Mouse (Mus musculus): ENCODE measurements around the gene Skiv2l. TPM values are rescaled to one million over a fixed set of nuclear protein-coding genes. Genes with fewer than 3 reads are reported as not detected.

Gene Skiv2l
- 143 TPM for polyA plus RNA-seq (2017; shearing (Covaris generic))

GRCm38 (mm10) chr17:34849722-34850516 is at the start of gene Skiv2l, which contains the start of gene Nelfe:
TSS of gene Skiv2l (minus strand) at chr17:34850210.
TSS of gene Nelfe (plus strand) at chr17:34850391.

GRCm38 (mm10) chr17:34898160-34898586 is 48.2 kb upstream of the Skiv2l start, which contains the start of the genes C2 and Ehmt2:
TSS of gene C2 (minus strand) at chr17:34898265.
TSS of gene Ehmt2 (plus strand) at chr17:34898469.

GRCm38 (mm10) chr17:34881683-34882310 is 31.8 kb upstream of the Skiv2l start, which contains the start of gene Gm20547:
TSS of gene Gm20547 (minus strand) at chr17:34882042.

GRCm38 (mm10) chr17:34879336-34879879 is 29.4 kb upstream of the Skiv2l start, which contains the start of gene Zbtb12:
TSS of gene Zbtb12 (plus strand) at chr17:34879483.

GRCm38 (mm10) chr17:34862416-34863081 is 12.5 kb upstream of the Skiv2l start, which contains the start of gene Cfb:
TSS of gene Cfb (minus strand) at chr17:34862518.

GRCm38 (mm10) chr17:34836856-34837221 is 13.2 kb downstream of the Skiv2l start, which contains the start of the genes Stk19 and Dxo:
TSS of gene Stk19 (minus strand) at chr17:34836945.
TSS of gene Dxo (plus strand) at chr17:34837019.

GRCm38 (mm10) chr17:34804301-34804700 is 45.7 kb downstream of the Skiv2l start, which contains the start of gene Cyp21a1:
TSS of gene Cyp21a1 (minus strand) at chr17:34804561.

Other genes starting within 250 kb of the Skiv2l start
- gene Rnf5, start 246.5 kb downstream of the Skiv2l start, polyA plus RNA-seq (2017; shearing (Covaris generic)) = 114 TPM
- gene Agpat1, start 245.9 kb downstream of the Skiv2l start, polyA plus RNA-seq (2017; shearing (Covaris generic)) = 25.7 TPM
- 3.9 TPM for gene Egfl8, start 234.2 kb downstream of the Skiv2l start, polyA plus RNA-seq (2017; shearing (Covaris generic))
- 26.8 TPM for gene Ppt2, start 221.7 kb downstream of the Skiv2l start, polyA plus RNA-seq (2017; shearing (Covaris generic))
- 2.9 TPM for gene Prrt1, start 220.7 kb downstream of the Skiv2l start, polyA plus RNA-seq (2017; shearing (Covaris generic))
- 6.2 TPM for gene Fkbpl, start 205.4 kb downstream of the Skiv2l start, polyA plus RNA-seq (2017; shearing (Covaris generic))
- 61.4 TPM for gene Atf6b, start 203.1 kb downstream of the Skiv2l start, polyA plus RNA-seq (2017; shearing (Covaris generic))
- gene Tnxb, start 179.7 kb downstream of the Skiv2l start, polyA plus RNA-seq (2017; shearing (Covaris generic)) = not detected
- 0.07 TPM for gene C4b, start 106.3 kb downstream of the Skiv2l start, polyA plus RNA-seq (2017; shearing (Covaris generic))
- not detected for gene Cyp21a1, start 45.6 kb downstream of the Skiv2l start, polyA plus RNA-seq (2017; shearing (Covaris generic))
- gene Stk19, start 13.3 kb downstream of the Skiv2l start, polyA plus RNA-seq (2017; shearing (Covaris generic)) = 39.7 TPM
- gene Dxo, start 13.2 kb downstream of the Skiv2l start, polyA plus RNA-seq (2017; shearing (Covaris generic)) = 76.3 TPM
- gene Nelfe, start 181 bp upstream of the Skiv2l start, polyA plus RNA-seq (2017; shearing (Covaris generic)) = 39.1 TPM
- 2.2 TPM for gene Cfb, start 12.3 kb upstream of the Skiv2l start, polyA plus RNA-seq (2017; shearing (Covaris generic))
- gene Zbtb12, start 29.3 kb upstream of the Skiv2l start, polyA plus RNA-seq (2017; shearing (Covaris generic)) = 0.41 TPM
- not detected for gene Gm20547, start 31.8 kb upstream of the Skiv2l start, polyA plus RNA-seq (2017; shearing (Covaris generic))
- gene C2, start 48.1 kb upstream of the Skiv2l start, polyA plus RNA-seq (2017; shearing (Covaris generic)) = 3.0 TPM
- 29.6 TPM for gene Ehmt2, start 48.3 kb upstream of the Skiv2l start, polyA plus RNA-seq (2017; shearing (Covaris generic))
- gene Slc44a4, start 64.3 kb upstream of the Skiv2l start, polyA plus RNA-seq (2017; shearing (Covaris generic)) = not detected
- gene Neu1, start 81.0 kb upstream of the Skiv2l start, polyA plus RNA-seq (2017; shearing (Covaris generic)) = 107 TPM
- gene Hspa1b, start 109.0 kb upstream of the Skiv2l start, polyA plus RNA-seq (2017; shearing (Covaris generic)) = 1.3 TPM
- not detected for gene Gm20481, start 119.7 kb upstream of the Skiv2l start, polyA plus RNA-seq (2017; shearing (Covaris generic))
- gene Hspa1a, start 121.9 kb upstream of the Skiv2l start, polyA plus RNA-seq (2017; shearing (Covaris generic)) = 0.56 TPM
- gene Hspa1l, start 122.5 kb upstream of the Skiv2l start, polyA plus RNA-seq (2017; shearing (Covaris generic)) = not detected
- gene Lsm2, start 131.7 kb upstream of the Skiv2l start, polyA plus RNA-seq (2017; shearing (Covaris generic)) = 38.4 TPM
- 124 TPM for gene Vars, start 150.8 kb upstream of the Skiv2l start, polyA plus RNA-seq (2017; shearing (Covaris generic))
- 0.17 TPM for gene Vwa7, start 166.4 kb upstream of the Skiv2l start, polyA plus RNA-seq (2017; shearing (Covaris generic))
- gene Sapcd1, start 177.8 kb upstream of the Skiv2l start, polyA plus RNA-seq (2017; shearing (Covaris generic)) = 3.2 TPM
- gene Msh5, start 196.5 kb upstream of the Skiv2l start, polyA plus RNA-seq (2017; shearing (Covaris generic)) = 2.7 TPM
- gene Clic1, start 199.8 kb upstream of the Skiv2l start, polyA plus RNA-seq (2017; shearing (Covaris generic)) = 654 TPM
- 3.6 TPM for gene Ddah2, start 208.8 kb upstream of the Skiv2l start, polyA plus RNA-seq (2017; shearing (Covaris generic))
- gene Ly6g6c, start 215.2 kb upstream of the Skiv2l start, polyA plus RNA-seq (2017; shearing (Covaris generic)) = not detected
- gene Mpig6b, start 216.0 kb upstream of the Skiv2l start, polyA plus RNA-seq (2017; shearing (Covaris generic)) = not detected
- gene Ly6g6e, start 226.7 kb upstream of the Skiv2l start, polyA plus RNA-seq (2017; shearing (Covaris generic)) = not detected
- gene Ly6g6d, start 227.9 kb upstream of the Skiv2l start, polyA plus RNA-seq (2017; shearing (Covaris generic)) = not detected
- gene Ly6g6f, start 235.4 kb upstream of the Skiv2l start, polyA plus RNA-seq (2017; shearing (Covaris generic)) = not detected
- 84.0 TPM for gene Abhd16a, start 239.1 kb upstream of the Skiv2l start, polyA plus RNA-seq (2017; shearing (Covaris generic))